Mouse (Mus musculus) fat pad, adult 2 months (tissue): ENCODE data around the gene Mup5.
"Not testable (repeated sequence)": the region's sequence is repeated elsewhere in the genome, so short reads cannot be mapped to it uniquely, and the experiment has no call there.

Experiments
- DNase-seq: peaks from one replicate; pipeline ENCODE4 v3.0.0-alpha.2; 2011; ENCODE audit warnings: low read depth, low spot score; ENCODE audit errors: extremely low read depth

Gene Mup5

DNA sequence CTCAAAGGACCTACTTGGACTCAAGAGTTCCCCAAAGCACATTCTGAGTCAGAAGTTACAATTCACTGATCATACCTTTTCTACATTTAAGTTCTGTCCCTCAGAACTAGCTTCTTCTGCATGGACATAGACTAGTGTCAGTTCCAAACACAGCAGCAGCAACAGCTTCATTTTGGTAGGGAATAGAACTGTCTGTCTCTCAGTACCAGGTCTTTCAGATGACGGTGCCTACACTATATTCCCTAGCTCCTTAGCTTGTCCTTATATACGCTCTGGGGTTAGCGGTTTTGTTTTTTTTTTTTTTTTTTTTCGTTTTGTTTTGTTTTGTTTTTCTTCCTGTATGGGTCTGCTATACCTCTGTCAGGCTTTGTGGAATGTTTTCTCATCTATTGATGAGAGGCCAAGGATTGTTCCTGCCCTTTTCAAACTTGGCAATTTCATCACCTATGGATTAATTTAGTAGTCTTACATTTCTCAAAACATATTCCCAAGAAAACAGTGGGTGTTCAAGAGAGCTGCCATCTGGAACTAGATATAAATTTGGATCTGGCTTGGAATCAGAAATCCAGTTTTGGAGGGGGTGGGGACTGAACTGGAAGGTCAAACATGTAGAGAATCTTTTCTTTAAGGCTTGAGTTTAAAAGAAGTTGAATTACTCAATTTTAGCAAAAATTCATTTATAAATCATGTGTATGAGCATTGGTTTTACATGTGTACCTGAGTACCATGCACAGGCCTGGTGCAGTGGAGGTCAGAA is at the start of gene Mup5:
Gene Mup5 (minus strand): TSS at position 282 of the 757 bp plus-strand sequence.
- DNase-seq = no peak

DNA sequence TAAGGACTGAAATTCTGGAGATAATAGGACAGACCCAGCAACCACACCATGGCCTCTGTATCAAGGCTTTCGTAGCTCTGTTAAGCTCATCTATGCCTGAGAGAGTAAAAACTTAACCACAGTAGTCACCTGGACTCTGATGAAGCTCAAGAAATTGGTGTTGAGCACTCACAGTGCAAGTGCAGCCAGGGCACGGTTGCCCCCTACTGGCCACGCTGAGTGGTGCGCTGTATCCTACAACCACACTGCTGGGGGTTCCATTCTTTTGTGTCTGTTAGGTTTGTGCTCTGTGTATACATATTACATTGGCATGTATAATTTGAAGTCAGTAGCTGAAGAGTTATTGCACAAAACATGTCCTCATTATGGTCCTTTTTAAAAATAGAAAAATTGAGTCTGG is 23.1 kb upstream of the Mup5 start:
- DNase-seq = no peak

DNA sequence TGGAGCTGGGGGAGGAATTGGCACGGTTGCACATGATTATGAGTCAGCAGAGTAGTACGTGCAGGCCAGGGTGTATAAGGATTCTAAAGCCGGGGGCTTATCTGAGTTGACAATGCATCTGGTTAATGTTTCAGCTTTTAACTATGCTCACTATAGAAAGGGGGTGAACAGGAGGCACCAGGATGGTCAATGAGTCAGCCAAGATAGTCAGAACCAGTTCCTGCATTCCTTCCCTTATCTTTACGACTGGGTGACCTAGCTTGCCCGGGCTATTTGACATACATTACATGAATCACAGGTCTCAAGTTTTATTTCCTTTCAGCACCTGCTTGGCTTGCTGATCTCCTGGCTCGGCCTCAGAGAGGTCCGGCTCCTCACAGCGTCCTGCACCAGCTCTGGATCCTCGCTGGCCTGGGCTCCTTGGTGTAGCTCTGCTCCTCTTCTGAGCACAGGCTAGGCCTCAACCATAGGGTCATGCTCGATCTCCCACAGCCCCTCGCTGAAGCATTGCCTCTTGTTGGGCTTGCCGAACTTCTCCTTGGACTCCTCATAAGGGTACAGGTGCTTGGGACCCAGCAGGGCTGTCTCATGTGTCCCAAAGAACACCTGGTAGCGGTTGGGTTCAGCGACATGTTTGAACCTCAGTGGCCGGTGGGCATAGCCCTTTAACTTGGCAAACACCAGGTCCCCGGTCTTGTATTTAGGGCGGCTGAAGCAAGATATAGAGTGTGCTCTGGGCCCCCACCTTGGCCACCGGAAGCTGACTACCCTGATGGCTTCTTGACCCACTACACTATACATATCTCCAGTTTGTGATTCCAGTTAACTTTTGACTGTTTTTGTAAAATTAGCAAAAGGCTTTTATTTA is 21.0 kb upstream of the Mup5 start:
- no peak for DNase-seq

DNA sequence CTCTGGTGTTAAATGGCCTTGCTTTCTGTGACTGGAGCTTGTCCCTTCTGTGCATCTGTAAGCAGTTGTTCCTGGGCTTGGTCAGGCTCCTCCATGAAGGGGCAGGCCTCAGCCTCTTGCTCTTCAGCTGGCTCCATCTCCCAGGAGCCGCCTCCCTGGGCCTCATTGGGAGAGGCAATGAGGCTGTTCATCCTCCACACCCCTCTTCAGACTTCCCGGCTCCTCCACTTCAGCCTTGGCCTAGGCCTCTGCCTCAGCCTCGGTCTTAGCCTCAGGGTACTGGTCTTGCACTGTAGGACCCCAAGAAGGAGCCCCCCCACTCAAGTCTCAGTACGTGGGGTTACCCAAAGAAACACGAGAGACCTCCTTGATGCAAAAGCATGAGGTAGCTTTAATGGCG is 20.3 kb upstream of the Mup5 start:
- no peak for DNase-seq

GRCm38 (mm10) chr4:61844758-61845455 is 9.9 kb upstream of the Mup5 start:
- DNase-seq = no peak

DNA sequence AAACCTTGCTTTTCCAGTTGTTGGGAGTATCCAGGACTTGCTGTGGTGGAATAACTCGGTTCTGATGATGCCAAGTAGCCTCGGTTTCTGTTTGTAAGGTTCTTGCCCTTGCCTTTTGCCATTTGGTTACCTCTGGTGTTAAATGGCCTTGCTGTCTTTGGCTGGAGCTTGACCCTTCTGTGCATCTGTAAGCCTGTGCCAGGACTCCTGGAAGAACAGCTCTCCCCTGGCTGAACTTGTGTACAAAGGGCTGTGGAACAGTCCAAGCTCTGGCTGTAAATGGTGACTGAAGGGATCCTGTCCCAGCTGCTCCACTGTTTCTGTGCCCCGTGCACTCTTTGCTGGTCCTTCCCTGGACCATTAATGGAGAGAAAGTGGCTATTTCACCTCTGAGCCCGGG is 5.8 kb downstream of the Mup5 start:
- no peak for DNase-seq

DNA sequence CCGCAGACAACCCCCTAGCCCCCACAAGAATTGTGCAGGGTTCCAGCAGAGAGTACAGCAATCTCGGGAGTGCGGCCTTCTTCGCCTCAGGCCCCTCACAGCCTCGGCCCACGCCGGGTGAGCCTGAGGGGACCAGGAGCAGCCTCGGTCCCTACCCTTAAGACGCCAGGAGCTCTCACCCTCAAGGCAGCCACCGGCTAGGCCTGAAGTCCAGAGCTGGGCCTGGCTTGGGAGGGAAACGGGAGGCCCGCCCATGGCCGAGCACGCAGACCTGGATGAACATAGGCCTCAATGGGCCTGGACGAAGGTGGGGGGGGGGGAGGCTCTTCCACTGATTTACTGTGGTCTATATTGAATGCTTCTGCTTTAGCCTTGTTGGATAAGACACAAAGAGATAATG is 11.8 kb downstream of the Mup5 start:
- no peak for DNase-seq

GRCm38 (mm10) chr4:61822541-61822940 is 12.5 kb downstream of the Mup5 start:
- DNase-seq = not testable (repeated sequence)

GRCm38 (mm10) chr4:61815602-61816001 is 19.4 kb downstream of the Mup5 start:
- no peak for DNase-seq

DNA sequence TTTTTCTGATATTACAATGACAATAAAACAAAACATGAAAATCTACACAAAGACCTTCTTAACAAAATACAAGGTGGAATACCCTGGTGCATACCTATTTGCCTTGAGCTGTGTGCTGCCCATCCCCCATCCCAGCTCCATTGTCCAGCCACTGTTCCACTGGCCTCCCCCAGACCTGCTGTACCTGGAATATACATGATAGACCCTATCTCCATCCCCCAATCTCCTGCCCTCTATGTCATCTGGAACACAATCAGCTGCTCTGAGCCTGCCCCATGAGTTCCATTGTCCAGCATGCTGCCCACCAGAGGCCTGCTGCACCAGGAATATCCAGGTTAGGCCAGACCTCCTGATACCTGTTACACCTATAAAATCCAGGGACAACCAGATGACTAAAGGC is 21.6 kb downstream of the Mup5 start:
- DNase-seq = no peak

GRCm38 (mm10) chr4:61811193-61811592 is 23.8 kb downstream of the Mup5 start:
- DNase-seq = not testable (repeated sequence)

DNA sequence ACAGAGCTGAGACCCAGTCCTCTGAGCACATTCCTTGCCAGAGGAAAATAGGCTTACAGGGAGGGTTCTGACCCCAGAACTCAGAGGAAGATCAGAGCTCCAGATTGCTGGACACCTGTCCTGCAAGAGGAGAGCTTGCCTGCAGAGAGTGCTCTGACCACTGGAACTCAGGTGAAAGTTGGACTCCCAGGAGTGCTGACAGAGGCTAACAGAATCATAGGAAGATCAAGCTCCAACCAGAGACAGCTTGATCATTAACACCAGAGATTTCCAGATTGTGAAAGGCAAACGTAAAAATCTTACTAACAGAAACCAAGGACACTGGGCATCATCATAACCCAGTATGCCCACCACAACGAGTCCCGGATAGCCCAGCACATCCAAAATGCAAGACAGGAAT is 26.1 kb downstream of the Mup5 start:
- not testable (repeated sequence) for DNase-seq

DNA sequence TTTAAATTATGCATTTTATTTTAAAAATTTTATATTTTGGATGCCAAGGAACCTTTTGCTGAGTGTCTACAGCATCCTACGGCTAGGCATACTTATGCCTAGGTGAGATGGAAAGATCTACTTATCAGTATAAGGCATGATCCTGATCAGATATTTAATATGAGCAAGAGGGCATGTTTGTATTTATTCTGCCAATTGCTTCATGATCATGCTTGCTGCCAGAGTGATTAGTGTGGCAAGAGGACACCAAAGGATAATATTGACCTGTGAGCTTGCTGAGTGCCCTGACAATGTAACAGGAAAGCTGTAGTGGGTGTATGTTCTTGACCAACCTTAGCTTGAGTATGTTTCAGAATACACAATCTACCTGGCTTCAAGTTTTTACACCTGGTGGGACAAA is 45.3 kb downstream of the Mup5 start:
- not testable (repeated sequence) for DNase-seq

- not testable (repeated sequence) for DNase-seq
Measured at GRCm38 (mm10) chr4:61784231-61784630, 50.8 kb downstream of the Mup5 start.

GRCm38 (mm10) chr4:61782169-61782568 is 52.9 kb downstream of the Mup5 start, which contains the start of gene Mup19:
TSS of gene Mup19 (minus strand) at chr4:61782269.
- not testable (repeated sequence) for DNase-seq
